Mouse (Mus musculus) stomach, postnatal 0 days (tissue): ENCODE data around the gene Siae.

Experiments
- CTCF ChIP-seq: IDR thresholded peaks from 2 replicates; pipeline ENCODE4 v1.5.1; 2016; ENCODE audit warnings: antibody characterized with exemption, low read depth, mild to moderate bottlenecking, moderate library complexity
- EP300 ChIP-seq: optimal IDR thresholded peaks from 2 replicates; pipeline ENCODE3; 2016; ENCODE audit warnings: antibody characterized with exemption

DNA sequence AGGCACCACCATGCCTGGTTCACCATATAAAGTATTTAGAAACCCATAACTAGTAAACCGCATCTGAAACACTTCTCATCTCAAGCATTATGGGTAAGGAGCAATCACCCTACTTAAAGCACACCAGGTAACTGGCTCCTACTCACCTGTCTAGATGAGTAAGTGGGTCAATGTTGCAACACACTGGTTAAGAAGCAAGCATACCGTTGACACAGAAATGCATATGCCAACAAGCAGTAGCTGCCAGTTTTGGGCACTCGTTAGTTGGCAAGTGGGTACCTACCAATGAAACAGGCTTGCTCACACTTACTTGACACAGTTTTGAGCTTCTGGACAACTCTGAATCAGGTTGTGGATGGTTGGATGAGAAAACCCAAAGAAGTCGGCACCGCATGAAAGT, 95.1 kb downstream of the Siae start:
- TF ChIP-seq CTCF, result no peak
- TF ChIP-seq EP300, result no peak
